In genomic region chr5:143639810-143640209, GRCm38 (mm10) we compare ENCODE assay signal across 18 mouse cellular contexts. TPM values are rescaled to one million over a fixed set of nuclear protein-coding genes. Genes with fewer than 3 reads are reported as not detected.
DNase-seq lines count a peak whose midpoint lies in the region; ATAC-seq and TF ChIP-seq lines count a peak whose summit lies in the region.
"Had no signal": no experiment of that assay in that cellular context is flagged by ENCODE, and none has a peak within 500 bp of the region (broad histone marks: within the 10 kb centered on the region; RNA-seq: fewer than 3 reads in every experiment).

No protein-coding gene starts in this region.

- H3K9ac ChIP-seq in MEL (ENCODE audit: control insufficient read depth, low read depth, low read length, poor library complexity, severe bottlenecking) = peak overlapping the region; percentile 56
- no peak overlapping the region for H3K9ac ChIP-seq in liver, embryonic 16.5 days (ENCODE audit: low read depth, low read length)
- H3K9ac ChIP-seq: forebrain, postnatal 0 days; hindbrain, embryonic 12.5 days; limb, embryonic 12.5 days; neural tube, embryonic 12.5 days had no signal

- peak in 1 of 2 experiments; percentile 64; a peak in 2 of 4 replicates for TF ChIP-seq POLR2A in MEL (IDR thresholded peaks at IDR 0.05; ENCODE audit: control insufficient read depth in 1 of 2, insufficient read depth in 1 of 2, low read depth in 1 of 2, low read length in 2 of 2, poor library complexity in 1 of 2)

- peak; percentile 77 for ATAC-seq in liver, embryonic 16.5 days (ENCODE audit: low read depth)
- ATAC-seq: CD4-positive, CD25-positive, alpha-beta regulatory T cell, adult 4 months; forebrain, postnatal 0 days; intestine, embryonic 16.5 days had no signal

- H3K9me3 ChIP-seq in MEL (replicated peaks; ENCODE audit: insufficient read depth, low read length) = no peaks in the 10 kb centered on the region
- H3K9me3 ChIP-seq in limb, embryonic 10.5 days (replicated peaks) = no peaks in the 10 kb centered on the region
- H3K9me3 ChIP-seq in liver, embryonic 16.5 days (replicated peaks; ENCODE audit: control insufficient read depth, low read length) = no peaks in the 10 kb centered on the region
- H3K9me3 ChIP-seq: hindbrain, embryonic 12.5 days; limb, embryonic 12.5 days; neural tube, embryonic 12.5 days had no signal

- H3K4me3 ChIP-seq in MEL (ENCODE audit: control insufficient read depth in 1 of 2, insufficient read depth in 1 of 2, low read depth in 2 of 2, low read length in 2 of 2) = peak overlapping the region in 1 of 2 experiments; percentile 18; a peak in 2 of 4 replicates
- no peak overlapping the region for H3K4me3 ChIP-seq in limb, embryonic 10.5 days
- no peak overlapping the region for H3K4me3 ChIP-seq in liver, embryonic 16.5 days (ENCODE audit: low read depth, low read length)
- H3K4me3 ChIP-seq: hindbrain, embryonic 12.5 days; left cerebral cortex, adult 2 months; limb, embryonic 12.5 days; neural tube, embryonic 12.5 days had no signal

- peaks cover 0 to 61% of the 10 kb centered on the region in 2 experiments; a peak in 2 of 4 replicates for H3K36me3 ChIP-seq in MEL (ENCODE audit: control insufficient read depth in 1 of 2, insufficient read depth in 2 of 2, low read length in 2 of 2)
- H3K36me3 ChIP-seq in limb, embryonic 10.5 days = peaks cover 5% of the 10 kb centered on the region
- H3K36me3 ChIP-seq in liver, embryonic 16.5 days (ENCODE audit: control insufficient read depth, insufficient read depth) = no peaks in the 10 kb centered on the region
- H3K36me3 ChIP-seq: hindbrain, embryonic 12.5 days; limb, embryonic 12.5 days; neural tube, embryonic 12.5 days had no signal

- peak overlapping the region; percentile 96 for H3K27ac ChIP-seq in MEL (ENCODE audit: control insufficient read depth, low read depth, low read length)
- peak overlapping the region; percentile 84 for H3K27ac ChIP-seq in limb, embryonic 10.5 days
- peak overlapping the region; percentile 72 for H3K27ac ChIP-seq in liver, embryonic 16.5 days (ENCODE audit: low read length)
- H3K27ac ChIP-seq: hindbrain, embryonic 12.5 days; left cerebral cortex, adult 2 months; neural tube, embryonic 12.5 days had no signal

- WGBS in limb, embryonic 10.5 days = 85% methylated on average over 7 of the region's 7 CpGs
- WGBS in liver, embryonic 16.5 days (ENCODE audit: insufficient replicate concordance) = 33% methylated on average over 7 of the region's 7 CpGs

- no peak for TF ChIP-seq CTCF in MEL (IDR thresholded peaks at IDR 0.05 in 2 of 3, conservative IDR thresholded peaks at IDR 0.05 in 1 of 3; ENCODE audit: control insufficient read depth in 1 of 3, insufficient read depth in 1 of 3, low read depth in 2 of 3, low read length in 3 of 3, poor library complexity in 1 of 3, severe bottlenecking in 1 of 3)

- TF ChIP-seq RAD21 in MEL (IDR thresholded peaks at IDR 0.05; ENCODE audit: low read depth, low read length) = no peak

- H3K4me2 ChIP-seq in liver, embryonic 16.5 days (ENCODE audit: low read depth, low read length) = peak overlapping the region; percentile 21; the same call in 1 of the 2 replicates
- H3K4me2 ChIP-seq: hindbrain, embryonic 12.5 days; limb, embryonic 12.5 days; neural tube, embryonic 12.5 days had no signal

- H3K4me1 ChIP-seq in MEL (ENCODE audit: control insufficient read depth in 1 of 2, insufficient read depth in 2 of 2, low read length in 2 of 2) = peaks cover 22 to 39% of the 10 kb centered on the region in 2 experiments
- H3K4me1 ChIP-seq in limb, embryonic 10.5 days = peaks cover 90% of the 10 kb centered on the region
- peaks cover 69% of the 10 kb centered on the region for H3K4me1 ChIP-seq in liver, embryonic 16.5 days (ENCODE audit: control insufficient read depth, low read depth, low read length)

- no peaks in the 10 kb centered on the region for H3K27me3 ChIP-seq in MEL (ENCODE audit: control insufficient read depth in 1 of 2, insufficient read depth in 2 of 2, low read length in 2 of 2)
- no peaks in the 10 kb centered on the region for H3K27me3 ChIP-seq in limb, embryonic 10.5 days (ENCODE audit: low read depth, poor library complexity, severe bottlenecking)
- no peaks in the 10 kb centered on the region for H3K27me3 ChIP-seq in liver, embryonic 16.5 days (ENCODE audit: control insufficient read depth, insufficient read depth, low read depth, low read length)
- H3K27me3 ChIP-seq: hindbrain, embryonic 12.5 days; limb, embryonic 12.5 days; neural tube, embryonic 12.5 days had no signal

- TF ChIP-seq EP300 in MEL (IDR thresholded peaks at IDR 0.05; ENCODE audit: low read depth in 1 of 2, low read length in 2 of 2) = peak; percentile 99 to 100

- peaks cover 43% of the 10 kb centered on the region for H3K79me2 ChIP-seq in MEL (ENCODE audit: control insufficient read depth, insufficient read depth, low read length, poor library complexity)

- peak; percentile 96 for DNase-seq in MEL (ENCODE audit: low read depth, low spot score)
- DNase-seq in c-Kit-positive CD71-positive TER-119-positive erythroid progenitor cells, embryonic 14.5 days (ENCODE audit: low spot score) = peak; percentile 55
- DNase-seq in limb, embryonic 10.5 days (ENCODE audit: low spot score) = no peak
- no peak for DNase-seq in adrenal gland, postnatal 25 days
- DNase-seq in embryo, embryonic 11 days = no peak
- DNase-seq in retina, embryonic 14.5 days (ENCODE audit: low spot score) = no peak
- DNase-seq: adrenal gland, adult 8-10 months; cerebellum, adult 8-10 months; forebrain, postnatal 0 days; heart, adult 18-20 months; thymus, postnatal 14 days had no signal

TF ChIP-seq in MEL, 35 proteins besides CTCF, POLR2A, EP300 and RAD21:
- TF ChIP-seq TBP (IDR thresholded peaks at IDR 0.05; ENCODE audit: low read depth, low read length) (peak; percentile 82), SIN3A (IDR thresholded peaks at IDR 0.05; ENCODE audit: low read length) (peak; percentile 88), ZMIZ1 (IDR thresholded peaks at IDR 0.05; ENCODE audit: low read depth, low read length) (0 out of 2 replicates have a peak, but pooled peaks have one; percentile 24), RCOR1 (IDR thresholded peaks at IDR 0.05; ENCODE audit: low read depth, low read length) (peak; percentile 90), USF2 (IDR thresholded peaks at IDR 0.05; ENCODE audit: borderline replicate concordance in 1 of 2, insufficient read depth in 1 of 2, low read depth in 1 of 2, low read length in 2 of 2) (no peak), MXI1 (IDR thresholded peaks at IDR 0.05; ENCODE audit: low read depth, low read length) (peak; percentile 97), ZC3H11A (IDR thresholded peaks at IDR 0.05; ENCODE audit: low read depth, low read length) (no peak), BHLHE40 (IDR thresholded peaks at IDR 0.05; ENCODE audit: borderline replicate concordance, low read depth, low read length) (no peak), GATA1 (IDR thresholded peaks at IDR 0.05; ENCODE audit: low read depth, low read length) (peak; percentile 99), TCF12 (IDR thresholded peaks at IDR 0.05; ENCODE audit: low read depth, low read length) (peak; percentile 97), HCFC1 (IDR thresholded peaks at IDR 0.05; ENCODE audit: low read depth, low read length) (no peak), POLR2AphosphoS2 (IDR thresholded peaks at IDR 0.05; ENCODE audit: low read length) (0 out of 2 replicates have a peak, but pooled peaks have one; percentile 40), MYB (IDR thresholded peaks at IDR 0.05; ENCODE audit: low read depth, low read length) (peak; percentile 96), MAX (IDR thresholded peaks at IDR 0.05; ENCODE audit: low read length) (0 out of 2 replicates have a peak, but pooled peaks have one; percentile 61), JUND (IDR thresholded peaks at IDR 0.05; ENCODE audit: low read depth, low read length) (no peak), KAT2A (conservative IDR thresholded peaks at IDR 0.05; ENCODE audit: low read depth, low read length) (no peak), MYC (IDR thresholded peaks at IDR 0.05; ENCODE audit: low read depth, low read length) (peak; percentile 83), ETS1 (IDR thresholded peaks at IDR 0.05; ENCODE audit: low read depth, low read length) (peak; percentile 93), UBTF (IDR thresholded peaks at IDR 0.05; ENCODE audit: borderline replicate concordance, insufficient read depth, low read depth, low read length) (0 out of 2 replicates have a peak, but pooled peaks have one; percentile 56), TAL1 (IDR thresholded peaks at IDR 0.05; ENCODE audit: low read length) (peak; percentile 96)

RNA-seq across cellular contexts. Expression of gene Cyth3, which starts 17.6 kb away (rescaled TPM):
- 32.8 and 41.1 TPM in 2 replicates for total RNA-seq in MEL (2012; rRNA removed)
- polyA plus RNA-seq in MEL (2012; ENCODE audit: insufficient read depth in 1 of 2, insufficient read length in 2 of 2, low read depth in 1 of 2, low replicate concordance in 2 of 2, missing spikeins in 1 of 2) = 10 to 100 TPM in 1 of 2 experiments, not detected in 1; 44.9 TPM
- 47.5 and 59.2 TPM in 2 replicates for polyA plus RNA-seq in limb, embryonic 10.5 days (2016; fragmentation: Nextera tagmentation; extraction: Ambion mirVana)
- polyA plus RNA-seq in liver, embryonic 16.5 days (2015; fragmentation: Nextera tagmentation; extraction: Ambion mirVana) = 34.7 and 35.9 TPM in 2 replicates
- 156 and 193 TPM in 2 replicates for total RNA-seq in adrenal gland, postnatal 25 days (2021)

Comparison
In these comparisons a context has a peak if more than half of its experiments do, and no peak if none do; other contexts are left out.
1. DNase-seq: peak in MEL (single experiment) and c-Kit-positive CD71-positive TER-119-positive erythroid progenitor cells, embryonic 14.5 days (single experiment); none in limb, embryonic 10.5 days (single experiment), adrenal gland, postnatal 25 days (single experiment), embryo, embryonic 11 days (single experiment) and retina, embryonic 14.5 days (single experiment).
2. Peak in every context shown above with its lines, with median percentiles within 50 percentile points of each other: H3K27ac ChIP-seq.